Mouse (Mus musculus) G1E (cell line): ENCODE measurements around the gene Vapb.

Experiments used
- CTCF ChIP-seq: IDR thresholded peaks from 2 replicates; pipeline ENCODE4 v1.5.1; 2012; ENCODE audit warnings: low read depth, low read length, inconsistent platforms, mixed read lengths
- GATA1 ChIP-seq: IDR thresholded peaks from 2 replicates; pipeline ENCODE4 v1.6.1; 2012; ENCODE audit warnings: borderline replicate concordance, low read length, inconsistent platforms, mixed read lengths
- GATA2 ChIP-seq: IDR thresholded peaks from 2 replicates; pipeline ENCODE4 v1.6.1; 2012; ENCODE audit warnings: low read depth, low read length, inconsistent platforms, borderline replicate concordance
- POLR2AphosphoS5 ChIP-seq: IDR thresholded peaks from 2 replicates; pipeline ENCODE4 v1.6.1; 2012; ENCODE audit warnings: low read depth, low read length, inconsistent platforms; ENCODE audit not compliant: insufficient replicate concordance
- TAL1 ChIP-seq: conservative IDR thresholded peaks from 2 replicates; pipeline ENCODE4 v1.6.1; 2012; ENCODE audit warnings: low read depth, low read length, inconsistent platforms, mixed read lengths

DNA sequence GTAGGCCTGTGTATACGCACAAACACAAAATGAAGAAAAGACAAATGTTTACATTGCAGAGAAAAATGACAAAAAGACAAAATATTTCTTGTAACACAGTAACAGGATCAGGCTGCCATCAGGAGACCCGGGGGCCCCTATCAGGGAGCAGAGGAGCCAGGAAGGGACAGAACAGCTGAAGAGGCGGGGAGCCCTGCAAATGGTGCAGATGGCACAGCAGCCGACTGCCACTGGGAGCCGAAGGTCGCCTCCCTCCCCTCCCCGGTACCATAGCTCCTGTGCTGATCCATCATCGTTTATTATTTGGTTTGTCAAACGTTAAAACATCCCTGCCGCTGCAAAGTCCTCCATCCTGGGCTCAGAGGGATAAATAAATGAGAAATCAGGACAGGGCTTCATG, 24.7 kb upstream of the Vapb start:
- TF ChIP-seq CTCF (no peak), GATA1 (no peak), GATA2 (no peak), TAL1 (no peak), POLR2AphosphoS5 (no peak)
